Mouse (Mus musculus): ENCODE data around the gene C330007P06Rik.

C330007P06Rik gene

DNA sequence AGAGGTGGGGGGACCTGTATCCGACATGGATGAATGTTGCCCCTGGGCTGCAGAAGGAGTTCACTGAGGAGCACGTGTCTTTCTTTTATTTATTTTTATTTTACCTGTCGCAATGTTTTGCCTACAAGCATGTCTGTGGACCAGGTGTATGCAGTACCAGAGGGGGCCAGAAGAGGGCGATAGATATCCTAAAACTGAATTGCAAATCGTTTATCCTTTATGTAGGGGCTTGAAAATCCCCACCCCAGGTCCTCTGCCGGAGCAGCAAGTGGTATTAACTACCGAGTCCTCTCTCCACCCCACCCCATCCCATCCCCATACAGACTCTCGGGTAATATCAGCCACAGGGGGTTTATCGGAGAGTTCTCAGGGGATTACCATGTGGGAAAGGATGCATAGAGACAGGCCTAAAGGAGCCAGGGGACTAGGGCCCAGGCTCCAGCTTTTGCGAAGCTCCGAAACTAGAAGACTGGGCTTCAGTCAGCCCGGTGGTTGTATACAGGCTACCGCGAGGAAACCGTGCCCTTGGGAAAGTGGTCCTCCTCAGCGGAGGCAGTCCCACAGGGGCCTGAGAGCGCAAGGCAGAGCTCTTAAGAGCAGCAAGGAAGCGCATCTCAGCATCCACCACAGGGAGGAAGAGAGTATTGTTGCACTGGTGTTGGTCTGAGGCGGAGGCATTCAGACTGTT lies 40.4 kb downstream of the C330007P06Rik start:
- DNase-seq (ENCODE audit: low spot score) = peak; percentile 59

DNA sequence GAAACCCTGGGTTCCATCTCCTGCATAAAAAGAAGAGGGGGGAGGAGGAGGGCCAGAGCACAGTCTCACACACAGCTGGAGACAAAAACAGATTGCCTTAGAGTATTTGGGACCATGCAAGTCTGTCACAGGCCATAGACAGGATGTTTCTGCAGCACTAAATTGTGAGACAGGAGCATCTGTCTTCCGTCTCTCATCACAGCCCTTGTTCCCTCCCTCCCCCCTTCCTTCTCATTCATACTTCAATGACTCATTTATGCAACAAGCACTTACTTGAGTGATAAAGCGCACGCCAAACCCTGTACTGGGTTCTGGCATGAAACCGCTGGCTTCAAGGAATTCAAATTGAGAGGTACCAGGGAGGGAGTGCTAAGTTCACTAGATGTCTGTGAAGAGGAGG lies 42.3 kb downstream of the C330007P06Rik start:
- DNase-seq (ENCODE audit: low spot score) = peak; percentile 38

DNA sequence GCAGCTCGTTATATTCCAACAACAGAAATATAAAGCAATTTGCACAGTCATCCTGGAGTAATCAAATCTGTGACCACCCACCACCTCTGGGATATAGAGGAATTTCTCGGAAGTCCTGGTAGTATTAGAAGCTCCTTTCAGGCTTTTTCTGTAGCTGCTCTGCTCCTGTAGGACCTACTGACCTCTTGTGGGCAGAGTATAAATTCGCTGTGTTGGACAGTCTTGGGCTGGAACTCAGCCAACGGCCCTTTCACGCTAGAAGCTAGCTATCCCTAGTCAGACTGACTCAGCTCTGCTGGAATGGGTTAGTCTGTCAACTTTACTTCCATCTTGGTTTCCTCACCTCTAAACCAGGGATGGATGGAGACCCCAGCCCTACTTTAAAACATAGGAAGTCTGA lies 43.6 kb downstream of the C330007P06Rik start:
- DNase-seq (ENCODE audit: low spot score) = peak; percentile 53

DNA sequence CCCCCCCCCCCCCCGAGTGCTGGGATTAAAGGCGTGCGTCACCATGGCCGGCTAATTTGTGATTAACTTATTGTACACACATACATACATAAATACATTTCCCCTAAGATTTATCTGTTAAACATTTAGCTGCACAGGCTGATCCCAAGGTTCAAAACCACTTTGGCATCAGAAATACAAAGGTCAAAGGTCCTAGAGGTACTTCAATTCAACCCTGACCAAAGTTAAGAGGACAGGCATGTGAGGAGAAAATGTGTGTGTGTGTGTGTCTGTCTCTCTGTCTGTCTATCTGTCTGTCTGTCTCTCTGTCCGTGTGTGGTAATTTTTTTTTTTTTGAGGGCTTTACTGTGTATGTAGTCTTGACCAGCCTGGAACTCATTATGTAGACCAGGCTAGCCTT lies 47.0 kb downstream of the C330007P06Rik start:
- no peak for DNase-seq (ENCODE audit: low spot score)

DNA sequence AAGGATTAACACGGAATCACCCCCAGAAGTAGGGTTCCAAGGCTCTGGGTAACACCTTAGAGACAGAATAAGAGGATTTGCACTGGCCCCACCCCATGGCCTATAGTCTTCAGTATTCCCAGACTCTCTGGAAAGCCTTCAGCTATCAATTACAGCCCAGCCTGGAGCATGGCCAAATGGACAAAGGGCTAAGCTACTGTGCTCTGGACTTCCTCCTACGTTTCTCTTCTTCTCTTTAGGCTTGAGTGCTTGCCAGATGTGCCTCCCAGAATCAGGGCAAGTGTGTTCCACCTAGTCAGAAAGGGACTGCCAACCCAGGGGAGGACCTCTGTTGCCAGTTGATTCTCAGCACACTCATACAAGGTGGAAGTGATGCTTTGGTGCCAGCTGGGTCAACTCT lies 48.9 kb downstream of the C330007P06Rik start:
- no peak for DNase-seq (ENCODE audit: low spot score)

DNA sequence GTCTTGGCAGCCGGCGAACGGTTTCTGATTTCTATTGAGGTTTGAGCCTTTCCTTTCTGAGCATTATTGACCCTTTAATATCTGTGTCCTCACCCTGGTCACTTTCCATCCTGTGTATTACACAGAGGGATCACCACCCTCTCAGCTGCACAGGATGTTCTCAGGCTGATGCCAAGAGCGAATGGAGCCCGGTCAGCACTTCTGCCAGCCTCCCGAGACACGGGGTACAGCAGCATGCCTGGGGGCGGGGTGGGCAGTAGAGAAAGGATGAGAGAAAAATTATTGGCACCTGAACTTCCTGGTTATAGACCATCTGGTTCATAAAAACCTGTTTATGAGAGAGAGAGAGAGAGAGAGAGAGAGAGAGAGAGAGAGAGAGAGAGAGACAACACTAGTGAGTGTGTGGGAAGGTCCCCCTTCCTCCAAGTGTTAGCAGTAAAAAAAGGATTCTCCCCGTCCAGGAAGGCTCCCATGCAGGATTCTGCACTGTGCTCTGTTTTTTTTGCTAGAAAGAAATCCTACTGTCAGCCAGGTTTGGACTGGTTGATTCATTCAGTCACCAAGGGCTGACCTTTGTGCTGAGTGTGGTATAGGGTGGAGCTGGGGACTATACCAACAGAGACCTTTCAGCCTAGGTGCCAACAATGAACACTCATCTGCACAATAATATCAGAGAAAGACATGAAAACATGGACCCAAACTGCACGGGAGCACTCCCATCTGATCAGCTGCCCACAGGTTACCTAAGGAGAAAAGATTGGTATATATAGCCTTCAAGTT lies 49.8 kb downstream of the C330007P06Rik start:
- DNase-seq (ENCODE audit: low spot score) = no peak

DNA sequence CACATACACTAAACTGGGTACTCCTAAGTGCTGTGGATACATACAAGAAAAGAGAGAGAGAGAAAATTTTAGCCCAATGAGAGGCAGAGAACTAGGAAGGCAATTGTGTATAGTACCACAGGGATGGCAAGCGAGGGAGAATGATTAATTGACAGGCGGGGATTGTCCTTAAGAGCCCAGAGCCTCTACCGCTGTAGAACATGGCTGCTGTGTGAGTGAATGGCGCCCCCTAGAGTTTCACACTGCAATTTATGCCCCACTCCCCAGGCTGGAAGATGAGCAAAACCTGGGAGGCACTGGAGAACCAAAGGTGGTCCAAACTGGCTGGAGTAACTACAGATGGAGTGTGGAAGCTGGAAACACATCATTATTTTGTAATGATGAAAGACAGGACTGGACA lies 53.7 kb downstream of the C330007P06Rik start:
- DNase-seq (ENCODE audit: low spot score) = peak; percentile 66

DNA sequence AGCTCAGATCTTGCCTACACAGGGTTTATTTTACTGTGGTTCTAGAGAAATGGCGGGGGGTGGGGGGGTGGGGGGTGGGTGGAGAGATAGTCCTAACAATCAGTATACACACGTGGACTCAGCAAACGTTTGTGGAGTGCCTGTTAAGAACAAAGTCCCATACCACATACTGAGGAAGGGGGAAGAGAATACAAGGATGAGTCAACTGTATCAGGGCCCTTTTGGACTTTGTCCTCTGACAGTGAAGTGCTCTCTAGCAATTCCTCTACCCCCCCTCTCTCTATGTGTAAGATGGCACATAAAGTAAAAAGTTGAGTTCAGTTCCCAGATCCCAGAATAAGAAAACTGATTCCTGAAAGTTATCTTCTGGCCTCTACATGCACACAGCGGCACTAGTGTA lies 54.3 kb downstream of the C330007P06Rik start:
- DNase-seq (ENCODE audit: low spot score) = no peak

DNA sequence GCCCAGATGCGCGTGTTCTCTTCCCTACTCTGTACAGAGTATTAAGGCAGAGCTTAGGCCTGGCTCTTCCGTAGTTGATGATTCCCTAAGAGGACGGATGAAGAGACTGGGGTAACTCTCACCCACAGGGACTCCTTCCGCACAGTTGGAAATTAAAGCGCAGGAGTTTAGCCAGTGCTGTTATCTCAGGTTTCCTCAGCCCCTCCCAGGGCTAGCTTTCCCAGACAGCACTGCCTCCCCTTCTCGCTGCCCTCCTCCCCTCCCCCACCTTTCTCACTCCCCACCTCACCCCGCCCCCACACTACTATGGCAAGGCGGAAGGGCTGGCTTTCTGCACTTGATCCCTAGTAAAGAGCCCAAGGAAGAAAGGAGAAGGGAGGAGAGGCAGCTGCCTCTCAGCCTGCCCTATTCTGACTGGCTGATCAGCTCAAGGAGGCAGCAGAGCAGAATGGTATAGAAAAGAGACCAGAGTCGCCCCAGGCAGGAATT lies 56.9 kb downstream of the C330007P06Rik start:
- no peak for DNase-seq (ENCODE audit: low spot score)

DNA sequence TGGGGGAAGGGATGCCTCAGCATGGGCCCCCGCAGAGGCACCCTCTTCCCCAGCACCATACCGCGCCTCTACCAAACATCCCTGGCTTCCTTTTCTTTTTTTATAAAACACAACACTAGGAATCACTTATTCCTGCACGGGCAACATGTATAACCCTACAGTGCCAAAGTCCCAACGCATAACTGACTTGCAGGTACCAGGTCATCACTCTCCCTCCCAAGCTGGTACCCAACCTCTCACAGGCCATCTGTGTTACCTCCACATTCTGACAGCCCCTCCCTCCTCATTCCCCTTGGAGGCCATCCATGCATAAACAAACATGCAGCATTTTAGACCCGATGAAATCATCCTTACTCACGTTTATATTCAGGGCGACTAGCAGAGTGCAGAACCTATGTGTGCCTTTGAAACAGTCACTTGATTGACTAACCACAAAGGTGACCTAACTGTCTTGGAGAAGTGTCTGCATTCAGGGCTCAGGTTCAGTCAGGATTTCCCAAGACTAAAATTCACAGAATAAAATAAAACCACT lies 57.5 kb downstream of the C330007P06Rik start:
- DNase-seq (ENCODE audit: low spot score) = no peak

DNA sequence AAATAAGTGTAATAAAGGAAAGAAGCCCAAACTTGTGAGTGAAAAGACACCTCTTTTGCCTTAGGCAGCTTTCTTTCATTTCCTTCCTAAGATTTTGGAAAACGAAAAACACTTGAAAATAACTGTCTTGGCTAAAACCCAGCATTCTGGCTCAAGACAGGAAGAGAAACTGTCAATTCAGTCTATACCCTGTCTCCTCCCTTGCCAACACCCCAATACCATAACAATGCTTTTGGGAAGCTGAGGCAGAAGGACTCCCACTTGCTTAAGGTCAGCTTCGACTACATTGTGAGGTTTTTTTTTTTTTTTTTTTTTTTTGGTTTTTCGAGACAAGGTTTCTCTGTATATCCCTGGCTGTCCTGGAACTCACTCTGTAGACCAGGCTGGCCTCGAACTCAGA lies 58.5 kb downstream of the C330007P06Rik start:
- no peak for DNase-seq (ENCODE audit: low spot score)

DNA sequence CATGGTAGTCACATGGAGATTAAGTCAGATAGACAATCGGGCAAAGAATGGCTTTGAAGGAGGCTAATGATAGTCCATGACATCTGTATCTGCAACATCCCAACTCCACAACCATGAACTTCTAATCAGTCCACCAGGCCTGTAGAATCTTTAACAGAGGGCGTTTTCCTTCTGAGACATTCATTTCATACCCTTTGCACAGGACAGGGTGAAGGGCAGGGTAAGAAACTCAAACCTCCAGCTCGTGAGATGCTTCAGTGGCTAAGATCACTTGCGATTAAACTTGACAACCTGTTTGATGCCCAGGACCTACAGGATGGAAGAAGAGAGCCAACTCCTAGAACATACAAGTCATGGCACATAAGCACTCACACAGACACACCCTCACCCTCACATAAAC lies 58.9 kb downstream of the C330007P06Rik start:
- DNase-seq (ENCODE audit: low spot score) = no peak

DNA sequence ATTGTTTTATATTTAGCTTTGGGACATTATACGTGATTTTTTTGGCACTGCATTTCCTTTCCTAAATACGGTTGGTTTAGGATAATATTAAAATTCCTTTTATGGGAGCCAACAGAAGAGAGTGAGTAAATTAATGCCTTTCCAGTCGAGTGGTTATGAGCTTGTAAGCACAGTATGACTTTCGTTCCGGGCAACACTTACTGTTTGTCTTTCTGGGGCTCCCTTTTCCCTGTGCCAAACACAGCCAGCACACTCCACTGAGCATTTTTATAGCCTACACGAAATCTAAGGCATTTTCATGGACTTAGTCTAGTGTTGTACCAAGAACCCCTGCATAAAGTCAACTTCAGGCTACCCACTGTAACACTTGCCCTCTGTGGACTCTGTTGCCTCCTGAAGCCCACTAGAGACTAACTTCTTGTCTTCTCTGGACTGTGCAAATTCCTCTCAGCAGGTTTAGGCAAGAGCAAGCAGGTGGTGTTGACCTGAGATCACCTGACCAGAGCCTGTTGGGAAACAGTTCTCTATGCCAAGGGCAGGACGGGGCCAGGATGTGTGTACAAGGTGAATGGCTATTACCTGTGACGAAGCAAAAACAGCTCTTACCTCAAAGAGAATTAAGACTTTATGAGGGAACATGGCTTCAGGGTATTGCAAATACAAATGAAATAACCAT lies 59.6 kb downstream of the C330007P06Rik start:
- peak; percentile 71 for DNase-seq (ENCODE audit: low spot score)

DNA sequence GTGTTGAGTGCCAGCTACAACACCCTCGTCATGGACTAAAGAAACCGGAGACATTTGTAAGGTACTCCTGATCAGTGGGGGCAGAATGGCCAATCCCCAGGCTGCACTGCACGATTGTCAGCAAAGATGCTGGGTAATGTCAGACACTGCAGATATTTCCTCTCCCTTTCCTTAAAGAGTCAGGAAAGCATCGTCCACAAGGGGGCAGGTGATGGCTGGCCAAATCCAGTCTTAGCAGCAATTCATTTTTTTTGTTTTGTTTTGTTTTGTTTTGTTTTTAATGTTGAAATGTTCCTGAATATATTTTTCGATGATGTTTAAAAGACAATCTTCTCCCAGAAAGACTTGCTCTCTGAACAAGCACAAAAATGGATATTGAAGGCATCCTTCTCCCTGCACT lies 62.5 kb downstream of the C330007P06Rik start:
- DNase-seq (ENCODE audit: low spot score) = no peak

DNA sequence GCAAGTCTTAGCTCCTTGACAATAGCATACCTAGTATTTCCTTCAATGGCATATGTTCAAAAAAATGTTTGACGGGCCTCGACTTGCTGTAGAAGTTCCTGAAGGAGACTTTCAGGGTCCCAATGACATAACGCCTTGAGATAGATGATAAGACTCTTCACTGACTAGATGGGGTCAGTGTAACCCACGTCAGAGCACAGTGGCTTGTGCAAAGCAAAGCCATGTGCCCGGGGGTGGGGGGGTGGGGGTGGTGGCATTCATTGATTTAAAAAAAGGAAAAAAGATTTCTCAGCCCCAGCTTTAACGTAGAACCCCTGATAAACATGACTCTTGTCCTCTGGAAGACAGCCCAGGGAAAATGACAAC lies 65.6 kb downstream of the C330007P06Rik start:
- no peak for DNase-seq (ENCODE audit: low spot score)

DNA sequence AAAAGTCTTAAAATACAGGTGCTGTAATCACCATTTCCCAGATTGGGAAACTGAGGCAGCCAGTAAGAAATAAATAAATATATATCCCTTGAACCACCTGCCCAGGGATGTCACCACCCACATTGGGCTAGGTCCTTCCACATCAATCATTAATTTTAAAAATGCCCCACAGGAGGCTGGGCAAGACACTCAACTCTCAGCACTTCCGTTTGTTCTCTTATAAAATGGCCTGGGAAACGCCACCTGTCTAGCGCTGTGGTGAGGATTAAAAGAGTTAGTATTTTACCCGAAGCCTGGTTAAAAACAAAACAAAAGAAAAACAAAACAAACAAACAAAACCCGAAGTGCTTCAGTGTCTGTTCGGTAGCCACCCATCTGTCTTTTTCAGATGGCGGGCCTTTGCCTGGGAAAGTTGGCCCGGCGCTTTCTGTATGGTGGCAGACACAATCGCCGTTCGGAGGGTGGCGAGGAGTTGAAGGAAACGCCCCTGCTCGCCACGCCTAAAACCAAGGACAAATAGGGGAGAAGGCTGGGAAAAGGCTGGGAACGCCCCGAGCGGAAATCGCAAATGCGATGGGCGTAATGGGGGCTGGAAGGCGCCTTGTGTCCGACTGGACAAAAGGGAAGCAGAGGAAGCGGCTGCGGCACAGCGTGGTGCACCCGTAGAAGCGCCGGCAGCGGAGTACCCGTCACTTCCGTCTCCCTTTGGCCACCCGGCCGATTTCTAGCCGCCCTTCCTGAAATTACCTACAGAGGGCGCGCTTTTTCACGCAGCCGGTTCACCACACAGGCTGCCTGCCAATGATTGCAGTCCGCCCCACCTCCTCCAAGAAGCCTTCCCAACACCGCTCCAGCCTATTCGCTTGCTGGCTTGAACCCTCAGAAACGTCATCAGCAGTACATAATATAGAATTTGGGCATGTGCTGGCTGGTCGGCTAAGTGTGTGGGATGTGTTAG lies 66.3 kb downstream of the C330007P06Rik start:
- peak; percentile 94 for DNase-seq (ENCODE audit: low spot score)

DNA sequence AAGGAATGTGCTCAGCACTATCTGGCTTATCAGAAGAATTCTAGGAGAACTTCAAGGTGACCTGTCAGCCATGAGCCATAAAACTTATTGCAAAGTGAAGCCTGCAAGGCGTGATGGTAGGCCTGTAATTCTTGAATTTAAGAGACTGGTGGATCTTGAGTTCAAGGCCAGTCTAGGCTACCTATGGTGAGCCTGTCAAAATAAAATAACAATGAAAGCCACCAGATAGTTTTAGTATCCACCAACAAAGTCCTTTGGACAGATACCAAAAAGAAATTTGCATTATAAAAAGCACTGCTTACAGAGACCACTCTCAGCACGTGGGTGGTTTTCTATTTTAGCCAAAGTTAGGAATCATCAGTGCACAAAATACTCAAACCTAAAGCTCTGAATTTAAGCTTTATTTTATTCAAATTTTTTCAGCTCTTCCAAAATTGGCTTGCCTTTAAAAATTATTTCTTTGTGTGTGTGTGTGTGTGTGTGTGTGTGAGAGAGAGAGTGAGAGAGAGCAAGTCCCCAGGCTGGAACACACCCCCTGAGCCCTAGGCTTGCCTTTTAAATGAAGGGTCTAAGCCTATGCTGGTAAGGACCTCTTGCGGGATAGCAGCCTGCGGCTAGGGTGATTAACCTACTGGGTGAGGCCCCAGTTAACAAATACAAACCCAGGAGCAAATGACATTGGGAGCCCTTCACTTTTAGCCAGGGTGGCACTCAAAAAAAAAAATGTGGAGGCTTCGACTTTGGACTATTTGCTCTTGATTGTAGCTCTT lies 68.3 kb downstream of the C330007P06Rik start:
- DNase-seq (ENCODE audit: low spot score) = no peak

DNA sequence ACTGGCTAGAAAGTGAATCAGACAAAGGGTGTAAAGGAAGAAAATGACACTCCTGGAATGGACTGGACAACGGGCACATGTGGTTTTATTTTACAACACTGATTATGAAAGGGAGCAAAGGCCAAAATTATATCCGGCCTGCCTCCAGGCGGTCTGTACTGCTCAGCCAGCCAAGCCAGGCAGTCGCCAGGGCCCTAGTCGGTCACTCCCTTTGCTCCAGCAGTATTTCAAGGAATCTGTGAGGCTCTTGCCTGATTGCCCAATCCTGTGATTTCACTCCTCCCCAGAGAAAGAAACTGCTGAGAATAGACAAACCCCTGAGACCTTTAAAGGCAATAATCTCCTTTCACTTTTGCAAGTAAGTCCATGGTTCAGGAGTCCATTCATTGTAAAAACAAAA lies 69.7 kb downstream of the C330007P06Rik start:
- peak; percentile 55 for DNase-seq (ENCODE audit: low spot score)

DNA sequence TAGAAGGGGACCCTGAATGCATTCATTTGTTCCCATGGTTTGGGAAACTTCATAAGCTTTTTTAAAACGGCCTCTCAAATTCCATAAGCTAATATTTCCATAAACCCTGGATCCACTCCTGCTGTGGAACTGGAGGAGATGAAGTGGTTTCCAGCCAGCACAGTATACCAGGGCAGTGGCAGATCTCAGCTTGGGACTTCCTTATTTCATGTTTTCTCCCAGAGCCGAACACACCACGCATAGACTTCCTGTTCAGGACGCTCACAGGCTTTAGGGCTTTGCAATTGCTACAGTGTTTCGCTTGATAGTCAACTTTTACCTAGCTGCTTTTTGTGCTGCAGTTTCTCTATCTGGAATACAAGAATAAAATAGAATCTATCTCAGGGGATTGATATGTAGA lies 70.7 kb downstream of the C330007P06Rik start:
- DNase-seq (ENCODE audit: low spot score) = no peak

DNA sequence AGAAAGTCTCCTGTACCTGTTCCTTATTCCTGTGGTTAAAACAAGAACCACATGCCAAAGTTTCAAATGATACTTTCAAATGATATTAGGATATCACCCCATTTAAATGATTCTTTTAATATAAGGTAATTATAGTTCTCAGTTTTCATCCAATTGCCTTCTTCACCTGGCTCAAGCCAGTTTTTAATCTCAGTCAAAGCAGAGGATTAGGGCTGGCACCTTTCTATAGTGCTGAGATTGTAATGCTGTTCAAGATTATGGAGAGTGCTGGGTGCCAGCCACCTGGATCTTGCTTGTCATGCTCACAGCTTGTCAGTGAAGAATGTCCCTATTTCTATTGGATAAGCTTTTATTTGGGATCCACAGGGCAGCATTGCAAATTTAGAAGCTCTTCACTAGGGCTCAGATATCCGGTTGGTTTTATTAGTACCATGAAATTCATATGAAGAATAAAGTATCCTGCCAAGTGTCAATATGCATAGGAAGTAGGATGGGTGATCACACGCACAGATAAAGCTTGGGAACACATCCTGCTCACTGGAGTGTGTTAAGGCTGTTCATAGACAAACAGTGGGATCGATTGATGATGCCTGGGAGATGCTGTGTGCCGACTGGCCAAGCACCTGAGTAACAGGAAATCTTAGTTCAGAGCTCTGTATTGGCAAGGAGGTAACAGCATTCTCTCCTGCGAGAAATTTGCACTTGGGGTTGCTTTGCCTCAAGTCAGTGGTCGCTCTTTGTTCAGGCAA lies 74.6 kb downstream of the C330007P06Rik start:
- no peak for DNase-seq (ENCODE audit: low spot score)

Measured in lung, postnatal 25 days (tissue).